Mouse (Mus musculus): ENCODE results near the gene Vmn2r120.
"Not testable (repeated sequence)": the region's sequence is repeated elsewhere in the genome, so short reads cannot be mapped to it uniquely, and the experiment has no call there.

The Vmn2r120 gene

DNA sequence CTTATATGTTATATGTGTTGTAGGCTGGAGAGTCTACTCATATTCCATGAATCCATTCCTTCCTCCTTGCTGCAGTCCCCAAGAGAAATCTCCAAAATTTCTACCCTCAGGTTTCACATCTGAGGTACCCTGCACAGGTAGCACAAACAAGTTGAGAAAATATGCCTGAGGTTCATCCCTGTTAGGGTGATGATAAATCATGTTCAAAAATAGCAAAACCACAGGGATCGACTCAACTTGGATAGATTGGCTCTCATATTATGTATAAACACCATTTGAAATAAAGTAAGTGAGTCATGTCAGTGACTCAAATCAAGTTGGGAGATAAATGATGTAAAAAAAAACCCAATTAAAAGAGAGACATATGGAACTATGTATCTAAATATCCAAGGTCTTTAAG, at the start of gene Vmn2r120:
TSS of gene Vmn2r120 (minus strand) at position 101 of the 400 bp plus-strand sequence.
- no peak for DNase-seq

DNA sequence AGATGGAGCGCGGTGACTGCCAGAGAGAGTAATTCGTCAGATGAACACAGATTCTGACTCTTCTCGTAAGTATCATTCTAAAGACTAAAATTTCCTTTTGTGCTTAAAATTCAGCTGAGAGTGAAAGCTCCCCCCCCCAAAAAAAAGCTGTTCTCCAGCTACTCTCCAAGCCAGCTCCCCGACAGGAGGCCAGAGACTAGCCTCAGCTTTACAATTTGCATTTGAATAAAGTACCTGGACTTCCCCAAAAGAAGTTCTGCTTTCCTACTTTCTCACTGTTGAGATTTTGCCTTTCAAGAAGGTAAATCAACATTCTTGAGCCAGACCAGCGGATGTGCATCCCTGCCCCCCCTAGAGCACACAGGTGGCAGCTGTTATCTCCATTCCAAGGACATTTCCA, 42.0 kb upstream of the Vmn2r120 start:
- not testable (repeated sequence) for DNase-seq

DNA sequence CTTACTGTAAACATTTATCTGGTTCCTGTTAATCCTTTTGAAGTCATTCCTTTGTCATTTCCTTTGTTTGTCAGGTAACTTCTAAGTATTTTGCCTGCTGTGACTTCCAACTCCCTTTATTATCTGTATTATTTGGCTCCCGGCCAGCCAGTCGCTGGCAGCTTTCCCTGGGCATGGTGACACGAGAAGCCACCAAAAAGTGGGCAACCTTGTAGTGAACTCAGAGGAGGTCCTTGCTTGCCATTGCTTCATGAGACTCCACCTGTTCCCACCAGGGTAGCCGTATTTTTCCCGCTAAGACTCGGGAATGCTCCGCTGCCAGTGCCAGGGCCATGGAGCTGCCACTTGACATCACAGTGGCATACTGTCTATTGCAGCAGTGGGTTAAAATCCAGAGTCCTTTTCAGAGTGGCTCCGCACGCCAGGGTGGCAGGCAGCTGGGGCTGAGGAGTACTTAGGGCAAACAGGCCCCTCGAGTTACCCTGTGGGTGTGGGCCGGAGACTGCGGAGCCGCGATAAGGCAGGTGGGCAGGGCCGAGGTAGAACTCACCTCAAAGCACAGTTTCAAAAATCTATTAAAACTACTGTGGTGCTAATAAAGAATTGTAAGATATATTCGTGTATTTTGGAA, 28.9 kb upstream of the Vmn2r120 start:
- no peak for DNase-seq
